In the genomic region with DNA sequence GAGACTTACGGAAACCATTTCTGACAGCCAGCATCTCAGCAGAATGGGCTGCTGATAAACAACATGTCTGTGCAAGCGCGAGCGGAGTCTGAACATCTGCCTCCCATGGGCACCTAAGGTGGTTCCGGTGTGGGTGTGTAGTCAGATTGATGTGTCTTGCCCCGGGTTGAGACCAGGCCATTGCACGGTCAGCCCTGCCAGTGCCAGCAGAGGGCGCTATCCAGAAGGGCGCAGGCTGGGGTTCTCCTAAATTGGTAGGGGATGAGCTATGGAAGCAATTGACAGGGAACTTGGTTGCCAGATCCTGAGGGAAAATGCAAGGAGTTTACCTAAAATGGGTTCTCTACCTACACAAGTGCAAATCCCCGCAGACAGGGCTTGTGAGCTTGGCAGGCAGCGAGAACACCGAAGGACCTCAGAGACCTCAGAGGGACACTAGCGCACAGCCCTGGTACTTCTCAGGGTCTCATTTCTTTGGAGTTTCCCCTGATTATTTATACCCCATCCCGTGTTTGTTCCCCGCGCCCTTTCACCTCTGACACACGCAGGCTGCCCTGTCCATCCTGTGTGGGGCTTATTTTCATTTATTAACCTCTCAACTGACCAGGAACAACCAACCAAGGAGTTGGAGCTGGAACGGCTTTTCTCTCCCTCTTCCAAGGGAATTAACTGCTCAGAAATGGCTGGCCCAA, we compare ENCODE assay signal across 9 mouse cellular contexts.
DNase-seq lines count a peak whose midpoint lies in the region; ATAC-seq and TF ChIP-seq lines count a peak whose summit lies in the region.
"Had no signal": no experiment of that assay in that cellular context is flagged by ENCODE, and none has a peak within 500 bp of the region (broad histone marks: within the 10 kb centered on the region; RNA-seq: fewer than 3 reads in every experiment).

No protein-coding gene starts in this region.

- no peak overlapping the region for H3K4me3 ChIP-seq in neural tube, embryonic 15.5 days (replicated peaks)
- no peak overlapping the region for H3K4me3 ChIP-seq in liver, embryonic 14.5 days (ENCODE audit: insufficient read depth in 1 of 2, low read depth in 2 of 2, low read length in 2 of 2)
- no peak overlapping the region for H3K4me3 ChIP-seq in hindbrain, embryonic 13.5 days
- H3K4me3 ChIP-seq: limb, embryonic 13.5 days had no signal

- peak; percentile 71 for TF ChIP-seq CTCF in liver, embryonic 14.5 days (IDR thresholded peaks at IDR 0.05; ENCODE audit: low read depth)

- 82% methylated on average over 18 of the region's 18 CpGs for WGBS in neural tube, embryonic 15.5 days
- WGBS in liver, embryonic 14.5 days (ENCODE audit: insufficient replicate concordance) = 63% methylated on average over 18 of the region's 18 CpGs
- 78% methylated on average over 18 of the region's 18 CpGs for WGBS in hindbrain, embryonic 13.5 days

- H3K27me3 ChIP-seq in neural tube, embryonic 15.5 days (replicated peaks) = no peaks in the 10 kb centered on the region
- H3K27me3 ChIP-seq in liver, embryonic 14.5 days (ENCODE audit: control insufficient read depth, insufficient read depth, low read length) = no peaks in the 10 kb centered on the region
- no peaks in the 10 kb centered on the region for H3K27me3 ChIP-seq in hindbrain, embryonic 13.5 days

- H3K36me3 ChIP-seq in neural tube, embryonic 15.5 days = no peaks in the 10 kb centered on the region
- H3K36me3 ChIP-seq in liver, embryonic 14.5 days (replicated peaks; ENCODE audit: control insufficient read depth, insufficient read depth, low read depth) = no peaks in the 10 kb centered on the region
- no peaks in the 10 kb centered on the region for H3K36me3 ChIP-seq in hindbrain, embryonic 13.5 days
- H3K36me3 ChIP-seq: limb, embryonic 13.5 days had no signal

- TF ChIP-seq EP300 in liver, embryonic 14.5 days (IDR thresholded peaks at IDR 0.05; ENCODE audit: low read depth) = no peak

- ATAC-seq in neural tube, embryonic 15.5 days (ENCODE audit: low FRiP score) = no peak
- ATAC-seq in liver, embryonic 14.5 days (ENCODE audit: insufficient read depth) = no peak
- no peak for ATAC-seq in frontal cortex, adult (ENCODE audit: low TSS enrichment)
- ATAC-seq in hindbrain, embryonic 13.5 days (ENCODE audit: low FRiP score) = no peak

- no peak overlapping the region for H3K4me2 ChIP-seq in neural tube, embryonic 15.5 days
- H3K4me2 ChIP-seq in liver, embryonic 14.5 days (ENCODE audit: low read depth) = no peak overlapping the region
- H3K4me2 ChIP-seq in hindbrain, embryonic 13.5 days = no peak overlapping the region
- H3K4me2 ChIP-seq: limb, embryonic 13.5 days had no signal

- H3K4me1 ChIP-seq in neural tube, embryonic 15.5 days = no peaks in the 10 kb centered on the region
- no peaks in the 10 kb centered on the region for H3K4me1 ChIP-seq in liver, embryonic 14.5 days (replicated peaks; ENCODE audit: control insufficient read depth in 2 of 2, insufficient read depth in 2 of 2, low read length in 1 of 2)
- peaks cover 10% of the 10 kb centered on the region; the same call in 1 of the 2 replicates for H3K4me1 ChIP-seq in hindbrain, embryonic 13.5 days (replicated peaks)

- no peak overlapping the region for H3K9ac ChIP-seq in neural tube, embryonic 15.5 days (replicated peaks)
- no peak overlapping the region for H3K9ac ChIP-seq in liver, embryonic 14.5 days (replicated peaks)
- H3K9ac ChIP-seq in hindbrain, embryonic 13.5 days = no peak overlapping the region
- H3K9ac ChIP-seq: limb, embryonic 13.5 days had no signal

- H3K27ac ChIP-seq in neural tube, embryonic 15.5 days (replicated peaks) = no peak overlapping the region
- H3K27ac ChIP-seq in liver, embryonic 14.5 days = no peak overlapping the region
- H3K27ac ChIP-seq in hindbrain, embryonic 13.5 days = no peak overlapping the region
- H3K27ac ChIP-seq: limb, embryonic 13.5 days had no signal

- DNase-seq in cerebellum, postnatal 10 days = peak; percentile 71 to 74
- DNase-seq in cerebellum, adult 11-12 months = no peak
- DNase-seq in neural tube, embryonic 10.5 days (ENCODE audit: extremely low spot score, low spot score) = peak; percentile 57
- DNase-seq in embryo, embryonic 10.5 days (ENCODE audit: low spot score) = peak; percentile 42
- DNase-seq in liver, embryonic 14.5 days (ENCODE audit: low read depth in 3 of 3, low spot score in 3 of 3) = no peak

- no peaks in the 10 kb centered on the region for H3K9me3 ChIP-seq in neural tube, embryonic 15.5 days (replicated peaks)
- H3K9me3 ChIP-seq in liver, embryonic 14.5 days (ENCODE audit: control insufficient read depth, low read length) = no peaks in the 10 kb centered on the region
- no peaks in the 10 kb centered on the region for H3K9me3 ChIP-seq in hindbrain, embryonic 13.5 days
- H3K9me3 ChIP-seq: limb, embryonic 13.5 days had no signal

Comparison
In these comparisons a context has a peak if more than half of its experiments do, and no peak if none do; other contexts are left out.
1. DNase-seq: peak in cerebellum, postnatal 10 days (2 of 2), neural tube, embryonic 10.5 days (single experiment) and embryo, embryonic 10.5 days (single experiment); none in cerebellum, adult 11-12 months (single experiment) and liver, embryonic 14.5 days (0 of 3).